Mouse (Mus musculus): Measurements from ENCODE around the gene Ankrd16. TPM values are rescaled to one million over a fixed set of nuclear protein-coding genes. Genes with fewer than 3 reads are reported as not detected.
A peak's percentile ranks its signal among the peaks of the same experiment; 100 is the strongest.

Ankrd16 gene
- total and polyA plus RNA-seq, 3 experiments = 8.0 to 49.4 (median 26.3) TPM

- Histone ChIP-seq H3K4me1 (ENCODE audit: insufficient read depth, low read depth, low read length) (peaks cover 36% of the 10 kb centered on the region), H3K9me3 (replicated peaks) (no peaks in the 10 kb centered on the region), H3K27me3 (ENCODE audit: insufficient read depth, low read length) (no peaks in the 10 kb centered on the region), H3K36me3 (replicated peaks) (peaks cover 20% of the 10 kb centered on the region), H3K4me3 (ENCODE audit: low read depth, low read length) (no peak overlapping the region)
- no peak for ATAC-seq (ENCODE audit: extremely low read depth, insufficient number of reproducible peaks, low FRiP score, poor library complexity, severe bottlenecking)
- no peak for TF ChIP-seq CTCF (IDR thresholded peaks at IDR 0.05; ENCODE audit: low read depth, low read length)
- no peak for TF ChIP-seq TAL1 (conservative IDR thresholded peaks at IDR 0.05; ENCODE audit: low read depth, low read length)
- DNase-seq (ENCODE audit: low spot score) = no peak
These were observed 2.6 kb upstream of the Ankrd16 start for GRCm38 (mm10) chr2:11775121-11775520.

- Histone ChIP-seq H3K4me1 (ENCODE audit: insufficient read depth, low read depth, low read length) (peaks cover 36% of the 10 kb centered on the region), H3K36me3 (replicated peaks) (peaks cover 28% of the 10 kb centered on the region), H3K4me3 (ENCODE audit: low read depth, low read length) (peak overlapping the region; percentile 95), H3K9me3 (replicated peaks) (no peaks in the 10 kb centered on the region), H3K27me3 (ENCODE audit: insufficient read depth, low read length) (no peaks in the 10 kb centered on the region)
- TF ChIP-seq TAL1 (conservative IDR thresholded peaks at IDR 0.05; ENCODE audit: low read depth, low read length) (no peak), CTCF (IDR thresholded peaks at IDR 0.05; ENCODE audit: low read depth, low read length) (no peak), POLR2AphosphoS5 (IDR thresholded peaks at IDR 0.05; ENCODE audit: insufficient replicate concordance, low read depth, low read length) (no peak), GATA1 (IDR thresholded peaks at IDR 0.05; ENCODE audit: borderline replicate concordance, low read length) (no peak), GATA2 (IDR thresholded peaks at IDR 0.05; ENCODE audit: borderline replicate concordance, low read depth, low read length) (no peak)
- DNase-seq (ENCODE audit: low spot score) (no peak), ATAC-seq (ENCODE audit: extremely low read depth, insufficient number of reproducible peaks, low FRiP score, poor library complexity, severe bottlenecking) (no peak)
These were observed 1.3 kb upstream of the Ankrd16 start for GRCm38 (mm10) chr2:11776415-11776814.

- Histone ChIP-seq H3K9me3 (replicated peaks) (no peaks in the 10 kb centered on the region), H3K36me3 (replicated peaks) (peaks cover 47% of the 10 kb centered on the region), H3K4me3 (ENCODE audit: low read depth, low read length) (peak overlapping the region; percentile 95), H3K4me1 (ENCODE audit: insufficient read depth, low read depth, low read length) (peaks cover 36% of the 10 kb centered on the region), H3K27me3 (ENCODE audit: insufficient read depth, low read length) (no peaks in the 10 kb centered on the region)
- DNase-seq (ENCODE audit: low spot score) = peak; percentile 81
- ATAC-seq (ENCODE audit: extremely low read depth, insufficient number of reproducible peaks, low FRiP score, poor library complexity, severe bottlenecking) = peak; percentile 78
- TF ChIP-seq POLR2AphosphoS5 (IDR thresholded peaks at IDR 0.05; ENCODE audit: insufficient replicate concordance, low read depth, low read length) (peak; percentile 40; the same call in 1 of the 2 replicates), CTCF (IDR thresholded peaks at IDR 0.05; ENCODE audit: low read depth, low read length) (no peak)
These were observed 579 bp downstream of the Ankrd16 start for GRCm38 (mm10) chr2:11778087-11778823.

GRCm38 (mm10) chr2:11784159-11784558, 6.5 kb downstream of the Ankrd16 start:
- Histone ChIP-seq H3K4me3 (ENCODE audit: low read depth, low read length) (no peak overlapping the region), H3K4me1 (ENCODE audit: insufficient read depth, low read depth, low read length) (peaks cover 11% of the 10 kb centered on the region), H3K36me3 (replicated peaks) (peaks cover 84% of the 10 kb centered on the region), H3K27me3 (ENCODE audit: insufficient read depth, low read length) (no peaks in the 10 kb centered on the region), H3K9me3 (replicated peaks) (no peaks in the 10 kb centered on the region)
- no peak for DNase-seq (ENCODE audit: low spot score)
- ATAC-seq (ENCODE audit: extremely low read depth, insufficient number of reproducible peaks, low FRiP score, poor library complexity, severe bottlenecking) = no peak
- TF ChIP-seq GATA2 (IDR thresholded peaks at IDR 0.05; ENCODE audit: borderline replicate concordance, low read depth, low read length) (no peak), GATA1 (IDR thresholded peaks at IDR 0.05; ENCODE audit: borderline replicate concordance, low read length) (no peak), POLR2AphosphoS5 (IDR thresholded peaks at IDR 0.05; ENCODE audit: insufficient replicate concordance, low read depth, low read length) (no peak), CTCF (IDR thresholded peaks at IDR 0.05; ENCODE audit: low read depth, low read length) (no peak), TAL1 (conservative IDR thresholded peaks at IDR 0.05; ENCODE audit: low read depth, low read length) (no peak)

GRCm38 (mm10) chr2:11794668-11795067, 17.0 kb downstream of the Ankrd16 start:
- no peak overlapping the region for H3K4me3 ChIP-seq (ENCODE audit: low read depth, low read length)
- peaks cover 1% of the 10 kb centered on the region; the same call in 1 of the 2 replicates for H3K27me3 ChIP-seq (ENCODE audit: insufficient read depth, low read length)
- TF ChIP-seq GATA2 (IDR thresholded peaks at IDR 0.05; ENCODE audit: borderline replicate concordance, low read depth, low read length) = no peak
- no peak for TF ChIP-seq TAL1 (conservative IDR thresholded peaks at IDR 0.05; ENCODE audit: low read depth, low read length)
- TF ChIP-seq POLR2AphosphoS5 (IDR thresholded peaks at IDR 0.05; ENCODE audit: insufficient replicate concordance, low read depth, low read length) = no peak
- TF ChIP-seq CTCF (IDR thresholded peaks at IDR 0.05; ENCODE audit: low read depth, low read length) = no peak
- no peak for TF ChIP-seq GATA1 (IDR thresholded peaks at IDR 0.05; ENCODE audit: borderline replicate concordance, low read length)
- H3K36me3 ChIP-seq (replicated peaks) = peaks cover 42% of the 10 kb centered on the region
- no peak for ATAC-seq (ENCODE audit: extremely low read depth, insufficient number of reproducible peaks, low FRiP score, poor library complexity, severe bottlenecking)
- H3K4me1 ChIP-seq (ENCODE audit: insufficient read depth, low read depth, low read length) = no peaks in the 10 kb centered on the region
- no peak for DNase-seq (ENCODE audit: low spot score)
- H3K9me3 ChIP-seq (replicated peaks) = no peaks in the 10 kb centered on the region

GRCm38 (mm10) chr2:11797930-11798364, 20.3 kb downstream of the Ankrd16 start:
- peaks cover 3% of the 10 kb centered on the region; the same call in 1 of the 2 replicates for H3K27me3 ChIP-seq (ENCODE audit: insufficient read depth, low read length)
- no peaks in the 10 kb centered on the region for H3K4me1 ChIP-seq (ENCODE audit: insufficient read depth, low read depth, low read length)
- H3K9me3 ChIP-seq (replicated peaks) = no peaks in the 10 kb centered on the region
- no peak for DNase-seq (ENCODE audit: low spot score)
- H3K4me3 ChIP-seq (ENCODE audit: low read depth, low read length) = no peak overlapping the region
- TF ChIP-seq CTCF (IDR thresholded peaks at IDR 0.05; ENCODE audit: low read depth, low read length) (no peak), GATA2 (IDR thresholded peaks at IDR 0.05; ENCODE audit: borderline replicate concordance, low read depth, low read length) (no peak), TAL1 (conservative IDR thresholded peaks at IDR 0.05; ENCODE audit: low read depth, low read length) (no peak), POLR2AphosphoS5 (IDR thresholded peaks at IDR 0.05; ENCODE audit: insufficient replicate concordance, low read depth, low read length) (no peak), GATA1 (IDR thresholded peaks at IDR 0.05; ENCODE audit: borderline replicate concordance, low read length) (no peak)
- H3K36me3 ChIP-seq (replicated peaks) = peaks cover 16% of the 10 kb centered on the region
- no peak for ATAC-seq (ENCODE audit: extremely low read depth, insufficient number of reproducible peaks, low FRiP score, poor library complexity, severe bottlenecking)
